Mouse (Mus musculus) adrenal gland, postnatal 0 days (tissue): ENCODE results near the gene Apoa5. TPM values are rescaled to one million over a fixed set of nuclear protein-coding genes. Genes with fewer than 3 reads are reported as not detected.

Source experiments
- polyA plus RNA-seq: library from polyadenylated mRNA; unstranded; fragments of >200 nt; fragmentation: Nextera tagmentation; extraction: Ambion mirVana; gene quantifications from 2 replicates; pipeline ENCODE4 v1.2.1, GENCODE M21; 2015

The Apoa5 gene
- polyA plus RNA-seq: 20.8 and 25.8 TPM in 2 replicates

GRCm38 (mm10) chr9:46268343-46268873, at the start of gene Apoa5:
TSS of gene Apoa5 (plus strand) at chr9:46268633.

GRCm38 (mm10) chr9:46228491-46228890, 39.9 kb upstream of the Apoa5 start, which contains the start of gene Apoa1:
TSS of gene Apoa1 (plus strand) at chr9:46228580.

GRCm38 (mm10) chr9:46235596-46235648, 33.0 kb upstream of the Apoa5 start, which contains the start of gene Apoc3:
TSS of gene Apoc3 (minus strand) at chr9:46235636.

GRCm38 (mm10) chr9:46240526-46241153, 27.8 kb upstream of the Apoa5 start, which contains the start of gene Apoa4:
TSS of gene Apoa4 (plus strand) at chr9:46240696.

GRCm38 (mm10) chr9:46272677-46273454, 4.4 kb downstream of the Apoa5 start, which contains the start of gene Zpr1:
TSS of gene Zpr1 (plus strand) at chr9:46273064.

GRCm38 (mm10) chr9:46282631-46283436, 14.4 kb downstream of the Apoa5 start, which contains the start of gene Bud13:
TSS of gene Bud13 (plus strand) at chr9:46283008.

GRCm38 (mm10) chr9:46319886-46320285, 51.5 kb downstream of the Apoa5 start, which contains the start of gene 4931429L15Rik:
TSS of gene 4931429L15Rik (minus strand) at chr9:46319986.

Other genes with a start within 250 kb of the Apoa5 start
- gene Apoa1, start 40.1 kb upstream of the Apoa5 start, polyA plus RNA-seq: 594 and 918 TPM in 2 replicates
- gene Apoc3, start 33.0 kb upstream of the Apoa5 start, polyA plus RNA-seq: 20.8 and 41.9 TPM in 2 replicates
- 25.9 and 79.2 TPM in 2 replicates for gene Apoa4, start 27.9 kb upstream of the Apoa5 start, polyA plus RNA-seq
- 26.6 and 41.4 TPM in 2 replicates for gene Zpr1, start 4.4 kb downstream of the Apoa5 start, polyA plus RNA-seq
- gene Bud13, start 14.4 kb downstream of the Apoa5 start, polyA plus RNA-seq: 8.6 and 10.0 TPM in 2 replicates
- gene 4931429L15Rik, start 51.4 kb downstream of the Apoa5 start, polyA plus RNA-seq: not detected in 2 replicates